Mouse (Mus musculus) CH12.LX (cell line): ENCODE results near the gene Ric1. TPM values are rescaled to one million over a fixed set of nuclear protein-coding genes. Genes with fewer than 3 reads are reported as not detected.

Source experiments
- DNase-seq: peaks from one replicate; pipeline ENCODE4 v3.0.0-alpha.2; 2013; ENCODE audit errors: extremely low read depth
- H3K27ac ChIP-seq: 2 replicates; pipeline ENCODE4 v1.5.1; 2012; ENCODE audit warnings: low read depth, mild to moderate bottlenecking, control low read depth, moderate library complexity; ENCODE audit not compliant: insufficient read depth
- H3K27me3 ChIP-seq: replicated peaks from 2 replicates; pipeline ENCODE3; 2012; ENCODE audit warnings: inconsistent platforms
- H3K36me3 ChIP-seq, 2 experiments: replicated peaks in 1 of 2; 2 replicates each; pipeline versions ENCODE3 to v1.6.1; 2012; ENCODE audit warnings: inconsistent platforms in 1 of 2, low read length in 1 of 2, mild to moderate bottlenecking in 1 of 2, mixed read lengths in 1 of 2, moderate library complexity in 1 of 2; ENCODE audit not compliant: control insufficient read depth in 1 of 2, insufficient read depth in 1 of 2
- H3K4me1 ChIP-seq, 2 experiments: 2 replicates each; pipeline ENCODE4 v1.6.1; 2012; ENCODE audit warnings: inconsistent platforms in 1 of 2, moderate library complexity in 1 of 2; ENCODE audit not compliant: insufficient read depth in 2 of 2, control insufficient read depth in 1 of 2
- H3K4me2 ChIP-seq: 2 replicates; pipeline ENCODE4 v1.6.1; 2012; ENCODE audit warnings: low read depth, mild to moderate bottlenecking, control low read depth; ENCODE audit not compliant: poor library complexity, insufficient read depth, severe bottlenecking
- H3K4me3 ChIP-seq, 3 experiments: fragments of 150-350 bp in 1 of 3; sonication (generic) in 1 of 3; replicated peaks in 1 of 3; 2 replicates each; pipeline versions ENCODE3 to v1.5.1; 2011 to 2012; ENCODE audit warnings: low read depth in 2 of 3, low read length in 2 of 3, mild to moderate bottlenecking in 2 of 3, moderate library complexity in 2 of 3, control low read depth in 1 of 3, improper control_type of control experiment in 1 of 3, inconsistent platforms in 1 of 3, mixed read lengths in 1 of 3; ENCODE audit not compliant: poor library complexity in 1 of 3
- H3K79me2 ChIP-seq: replicated peaks from 2 replicates; pipeline ENCODE4 v1.6.1; 2012; ENCODE audit warnings: mild to moderate bottlenecking, moderate library complexity; ENCODE audit not compliant: control insufficient read depth, poor library complexity, insufficient read depth, severe bottlenecking; ENCODE audit errors: extremely low read depth
- H3K9ac ChIP-seq: 2 replicates; pipeline ENCODE4 v1.6.1; 2012; ENCODE audit warnings: low read depth, mild to moderate bottlenecking, control low read depth, moderate library complexity; ENCODE audit not compliant: insufficient read depth
- H3K9me3 ChIP-seq: replicated peaks from 2 replicates; pipeline ENCODE3; 2012; ENCODE audit warnings: low read length, inconsistent platforms, mixed read lengths
- CHD1 ChIP-seq: IDR thresholded peaks from 2 replicates; pipeline ENCODE4 v1.6.1; 2012; ENCODE audit warnings: low read depth, low read length, improper control_type of control experiment, inconsistent platforms
- CHD2 ChIP-seq: IDR thresholded peaks from 2 replicates; pipeline ENCODE4 v1.6.1; 2011; ENCODE audit warnings: low read length, improper control_type of control experiment
- CTCF ChIP-seq, 2 experiments: IDR thresholded peaks in 1 of 2; conservative IDR thresholded peaks in 1 of 2; 2 replicates each; pipeline ENCODE4 v1.5.1; 2011 to 2012; ENCODE audit warnings: low read depth in 2 of 2, low read length in 2 of 2, improper control_type of control experiment in 1 of 2, inconsistent platforms in 1 of 2, mild to moderate bottlenecking in 1 of 2, moderate library complexity in 1 of 2
- GABPA ChIP-seq: IDR thresholded peaks from 2 replicates; pipeline ENCODE4 v1.6.1; 2012; ENCODE audit warnings: low read depth, low read length, improper control_type of control experiment, inconsistent platforms; ENCODE audit not compliant: insufficient replicate concordance
- JUN ChIP-seq: IDR thresholded peaks from 2 replicates; pipeline ENCODE4 v1.6.1; 2011; ENCODE audit warnings: low read depth, mild to moderate bottlenecking, low read length, improper control_type of control experiment, moderate library complexity; ENCODE audit not compliant: insufficient read depth
- KAT2A ChIP-seq: IDR thresholded peaks from 2 replicates; pipeline ENCODE4 v1.6.1; 2012; ENCODE audit warnings: low read length, improper control_type of control experiment, inconsistent platforms; ENCODE audit not compliant: insufficient replicate concordance
- MAZ ChIP-seq: IDR thresholded peaks from 2 replicates; pipeline ENCODE4 v1.6.1; 2012; ENCODE audit warnings: low read depth, mild to moderate bottlenecking, inconsistent platforms, low read length, improper control_type of control experiment, moderate library complexity
- MEF2A ChIP-seq: IDR thresholded peaks from 2 replicates; pipeline ENCODE4 v1.6.1; 2014; ENCODE audit warnings: low read depth, mild to moderate bottlenecking, inconsistent platforms, low read length, improper control_type of control experiment, borderline replicate concordance
- MXI1 ChIP-seq: IDR thresholded peaks from 2 replicates; pipeline ENCODE4 v1.6.1; 2011; ENCODE audit warnings: mild to moderate bottlenecking, low read depth, low read length, improper control_type of control experiment
- MYC ChIP-seq: IDR thresholded peaks from 2 replicates; pipeline ENCODE4 v1.6.1; 2011; ENCODE audit warnings: low read depth, mild to moderate bottlenecking, improper control_type of control experiment, low read length
- NELFE ChIP-seq: IDR thresholded peaks from 2 replicates; pipeline ENCODE4 v1.6.1; 2011; ENCODE audit warnings: low read depth, low read length, improper control_type of control experiment
- NRF1 ChIP-seq: IDR thresholded peaks from 2 replicates; pipeline ENCODE4 v1.6.1; 2014; ENCODE audit warnings: low read depth, mild to moderate bottlenecking, inconsistent platforms, low read length, improper control_type of control experiment, moderate library complexity
- POLR2A ChIP-seq: IDR thresholded peaks from 2 replicates; pipeline ENCODE4 v1.6.1; 2011; ENCODE audit warnings: low read depth, mild to moderate bottlenecking, improper control_type of control experiment, low read length
- RCOR1 ChIP-seq: conservative IDR thresholded peaks from 2 replicates; pipeline ENCODE4 v1.6.1; 2012; ENCODE audit warnings: low read depth, mild to moderate bottlenecking, inconsistent platforms, low read length, improper control_type of control experiment
- TBP ChIP-seq: conservative IDR thresholded peaks from 2 replicates; pipeline ENCODE4 v1.6.1; 2011; ENCODE audit warnings: low read depth, low read length, improper control_type of control experiment
- TCF12 ChIP-seq: IDR thresholded peaks from 2 replicates; pipeline ENCODE4 v1.6.1; 2014; ENCODE audit warnings: low read depth, mild to moderate bottlenecking, inconsistent platforms, low read length, improper control_type of control experiment
- UBTF ChIP-seq: IDR thresholded peaks from 2 replicates; pipeline ENCODE4 v1.6.1; 2012; ENCODE audit warnings: low read depth, mild to moderate bottlenecking, inconsistent platforms, low read length, improper control_type of control experiment, moderate library complexity
- ZC3H11A ChIP-seq: IDR thresholded peaks from 2 replicates; pipeline ENCODE4 v1.6.1; 2012; ENCODE audit warnings: low read depth, mild to moderate bottlenecking, inconsistent platforms, low read length, improper control_type of control experiment
- ZKSCAN1 ChIP-seq: IDR thresholded peaks from 2 replicates; pipeline ENCODE4 v1.6.1; 2012; ENCODE audit warnings: low read depth, inconsistent platforms, low read length, improper control_type of control experiment, borderline replicate concordance
- ZNF384 ChIP-seq: IDR thresholded peaks from 2 replicates; pipeline ENCODE4 v1.6.1; 2012; ENCODE audit warnings: low read depth, low read length, improper control_type of control experiment, inconsistent platforms
- dilution Hi-C: fragments of 300-500 bp; cut with MboI; formaldehyde crosslinking; loops from 2 replicates; pipeline ENCODE4 v1.14.3; 2020; ENCODE audit warnings: low sequenced_read_pairs; ENCODE audit not compliant: extremely low pct_unique_long_range_greater_than_20kb, extremely low pct_ligation_motif_present
- in situ Hi-C: fragments of 300-500 bp; cut with MboI; formaldehyde crosslinking; loops from 3 replicates; pipeline ENCODE4 v1.14.3; 2019; ENCODE audit warnings: low sequenced_read_pairs, low pct_ligation_motif_present, low pct_unique_long_range_greater_than_20kb, mixed read lengths
- polyA plus RNA-seq: library from polyadenylated mRNA; unstranded; fragments of >175 nt; gene quantifications from 2 replicates; pipeline ENCODE4 v1.2.1, GENCODE M21; 2012; ENCODE audit warnings: low read depth; ENCODE audit not compliant: insufficient read length
- total RNA-seq, 2 experiments: library from RNA; depleted of rRNA; stranded (reverse); fragments of 300-350 nt in 1 of 2; fragments of >200 nt in 1 of 2; gene quantifications; 2 replicates each; pipeline ENCODE4 v1.2.3; 2012 to 2014

Gene Ric1
- total and polyA plus RNA-seq, 3 experiments: 11.2 to 17.9 (median 16.3) TPM

- TF ChIP-seq NRF1 (0 out of 2 replicates have a peak, but pooled peaks have one; percentile 45), MYC (0 out of 2 replicates have a peak, but pooled peaks have one; percentile 24), ZKSCAN1 (no peak), GABPA (no peak), MXI1 (no peak; the same call in 1 of the 2 replicates), POLR2A (peak; percentile 83), KAT2A (no peak), MAZ (no peak), JUN (no peak), CTCF (conservative IDR thresholded peaks at IDR 0.05 in 1 of 2, IDR thresholded peaks at IDR 0.05 in 1 of 2; ENCODE audit: low read depth in 2 of 2, low read length in 2 of 2) (peak; percentile 39 to 90; a peak in 3 of 4 replicates), CHD2 (0 out of 2 replicates have a peak, but pooled peaks have one; percentile 9), CHD1 (no peak; the same call in 1 of the 2 replicates), UBTF (peak; percentile 99), NELFE (peak; percentile 84), TBP (peak; percentile 87), TCF12 (peak; percentile 83), MEF2A (peak; percentile 42; the same call in 1 of the 2 replicates)
- TF ChIP-seq, all 38 proteins: peak for 17
Observed at GRCm38 (mm10) chr19:29647651-29648549, 125.8 kb downstream of the Ric1 start, which contains the start of gene Ermp1 (continued).

GRCm38 (mm10) chr19:29648550-29648914 lies 126.5 kb downstream of the Ric1 start:
- peak overlapping the region in 1 of 3 experiments; percentile 89 for H3K4me3 ChIP-seq
- in situ Hi-C loops: loop anchor here (10.0 kb wide), 1 partner anchor 166 kb away; the partner anchor contains the start of gene Ranbp6

More at GRCm38 (mm10) chr19:29648550-29648914, 126.5 kb downstream of the Ric1 start:
- TF ChIP-seq ZC3H11A (no peak), ZNF384 (0 out of 2 replicates have a peak, but pooled peaks have one; percentile 6), NRF1 (no peak), RCOR1 (no peak)
- H3K9ac ChIP-seq: no peak overlapping the region
- H3K79me2 ChIP-seq: peaks cover 5% of the 10 kb centered on the region
- dilution Hi-C loops: no loop called here
- H3K4me2 ChIP-seq: no peak overlapping the region; the same call in 1 of the 2 replicates
- peaks cover 0 to 20% of the 10 kb centered on the region in 2 experiments for H3K36me3 ChIP-seq
- no peak for DNase-seq
- H3K9me3 ChIP-seq: peaks cover 4% of the 10 kb centered on the region
- no peak overlapping the region for H3K27ac ChIP-seq
- H3K27me3 ChIP-seq: no peaks in the 10 kb centered on the region
- H3K4me1 ChIP-seq: peaks cover 4 to 24% of the 10 kb centered on the region in 2 experiments
